Mouse (Mus musculus) hindbrain, embryonic 15.5 days (tissue): ENCODE results near the gene Poc1a. TPM values are rescaled to one million over a fixed set of nuclear protein-coding genes. Genes with fewer than 3 reads are reported as not detected.

Experiments used
- ATAC-seq: fragments of 200-750 bp; cut with Nextera tagmentation; 2 replicates; pipeline ENCODE4 v1.8.0; 2017; ENCODE audit warnings: low read depth, moderate number of reproducible peaks, moderate TSS enrichment; ENCODE audit not compliant: low FRiP score
- H3K27ac ChIP-seq: fragments of 300-500 bp; sonication (generic); replicated peaks from 2 replicates; pipeline ENCODE4 v1.5.1; 2015; ENCODE audit warnings: mild to moderate bottlenecking, inconsistent platforms
- H3K27me3 ChIP-seq: fragments of 300-500 bp; sonication (generic); 2 replicates; pipeline ENCODE4 v1.6.1; 2015; ENCODE audit warnings: control low read depth, inconsistent platforms
- H3K36me3 ChIP-seq: fragments of 300-500 bp; sonication (generic); 2 replicates; pipeline ENCODE4 v1.6.1; 2015; ENCODE audit warnings: control low read depth, inconsistent platforms
- H3K4me1 ChIP-seq: fragments of 300-500 bp; sonication (generic); replicated peaks from 2 replicates; pipeline ENCODE4 v1.6.1; 2015; ENCODE audit warnings: control low read depth, inconsistent platforms
- H3K4me2 ChIP-seq: fragments of 300-500 bp; sonication (generic); 2 replicates; pipeline ENCODE4 v1.6.1; 2015; ENCODE audit warnings: moderate library complexity, mild to moderate bottlenecking, inconsistent platforms
- H3K4me3 ChIP-seq: fragments of 300-500 bp; sonication (generic); 2 replicates; pipeline ENCODE4 v1.5.1; 2015; ENCODE audit warnings: mild to moderate bottlenecking, inconsistent platforms
- H3K9ac ChIP-seq: fragments of 300-500 bp; sonication (generic); 2 replicates; pipeline ENCODE4 v1.6.1; 2015; ENCODE audit warnings: inconsistent platforms
- H3K9me3 ChIP-seq: fragments of 300-500 bp; sonication (generic); 2 replicates; pipeline ENCODE4 v1.6.1; 2016; ENCODE audit warnings: control low read depth, inconsistent platforms
- WGBS: fragments of 180-500 bp; shearing (Covaris S2); methylation state at CpG from one replicate; pipeline ENCODE4 v1.1.7; 2015; 5-methylcytosine and 5-hydroxymethylcytosine counted together
- polyA plus RNA-seq: library from polyadenylated mRNA; unstranded; fragments of >200 nt; fragmentation: Nextera tagmentation; extraction: Ambion mirVana; gene quantifications from 2 replicates; pipeline ENCODE4 v1.2.1, GENCODE M21; 2015

The Poc1a gene
- polyA plus RNA-seq, 1 experiment from 2014 or later: 8.8 TPM

- ATAC-seq: no peak
- no peaks in the 10 kb centered on the region for H3K4me1 ChIP-seq
- H3K9ac ChIP-seq: no peak overlapping the region
- H3K27me3 ChIP-seq: no peaks in the 10 kb centered on the region
- no peak overlapping the region for H3K4me3 ChIP-seq
- H3K36me3 ChIP-seq: 0 out of 2 replicates have a peak, but pooled peaks cover 2% of the 10 kb centered on the region
- no peaks in the 10 kb centered on the region for H3K9me3 ChIP-seq
- 47% methylated on average over 4 of the region's 4 CpGs for WGBS
- H3K27ac ChIP-seq: no peak overlapping the region
- H3K4me2 ChIP-seq: no peak overlapping the region
These were observed 6.3 kb downstream of the Poc1a start for GRCm38 (mm10) chr9:106287165-106287564.

- no peak overlapping the region for H3K9ac ChIP-seq
- H3K4me1 ChIP-seq: no peaks in the 10 kb centered on the region
- no peaks in the 10 kb centered on the region for H3K27me3 ChIP-seq
- H3K36me3 ChIP-seq: 0 out of 2 replicates have a peak, but pooled peaks cover 2% of the 10 kb centered on the region
- no peak overlapping the region for H3K4me3 ChIP-seq
- 29% methylated on average over 3 of the region's 3 CpGs for WGBS
- H3K4me2 ChIP-seq: no peak overlapping the region
- peak; percentile 85; the same call in 1 of the 2 replicates for ATAC-seq
- no peaks in the 10 kb centered on the region for H3K9me3 ChIP-seq
- H3K27ac ChIP-seq: no peak overlapping the region
These were observed 8.0 kb downstream of the Poc1a start for GRCm38 (mm10) chr9:106288864-106289263.

- no peak for ATAC-seq
- Histone ChIP-seq H3K4me2 (no peak overlapping the region), H3K9me3 (no peaks in the 10 kb centered on the region), H3K4me3 (no peak overlapping the region), H3K27ac (no peak overlapping the region), H3K27me3 (no peaks in the 10 kb centered on the region), H3K4me1 (no peaks in the 10 kb centered on the region), H3K9ac (no peak overlapping the region), H3K36me3 (0 out of 2 replicates have a peak, but pooled peaks cover 2% of the 10 kb centered on the region)
- 88% methylated on average over 8 of the region's 8 CpGs for WGBS
These were observed 9.0 kb downstream of the Poc1a start for GRCm38 (mm10) chr9:106289841-106290240.

- Histone ChIP-seq H3K4me2 (no peak overlapping the region), H3K9ac (no peak overlapping the region), H3K27ac (no peak overlapping the region), H3K27me3 (no peaks in the 10 kb centered on the region), H3K36me3 (no peaks in the 10 kb centered on the region), H3K4me1 (no peaks in the 10 kb centered on the region), H3K4me3 (no peak overlapping the region), H3K9me3 (no peaks in the 10 kb centered on the region)
- ATAC-seq: no peak
- WGBS: 93% methylated on average over 17 of the region's 17 CpGs
These were observed 9.8 kb downstream of the Poc1a start for GRCm38 (mm10) chr9:106290636-106291122.

GRCm38 (mm10) chr9:106293569-106294156 lies 12.8 kb downstream of the Poc1a start:
- Histone ChIP-seq H3K27me3 (no peaks in the 10 kb centered on the region), H3K4me3 (no peak overlapping the region), H3K4me2 (no peak overlapping the region), H3K27ac (no peak overlapping the region), H3K9ac (no peak overlapping the region), H3K4me1 (no peaks in the 10 kb centered on the region), H3K9me3 (no peaks in the 10 kb centered on the region), H3K36me3 (no peaks in the 10 kb centered on the region)
- no peak for ATAC-seq
- WGBS: 93% methylated on average over 14 of the region's 14 CpGs

GRCm38 (mm10) chr9:106296637-106297174 lies 15.8 kb downstream of the Poc1a start:
- no peak overlapping the region for H3K27ac ChIP-seq
- H3K9ac ChIP-seq: no peak overlapping the region
- H3K4me1 ChIP-seq: no peaks in the 10 kb centered on the region
- no peaks in the 10 kb centered on the region for H3K36me3 ChIP-seq
- WGBS: 91% methylated on average over 6 of the region's 6 CpGs
- ATAC-seq: no peak
- no peaks in the 10 kb centered on the region for H3K27me3 ChIP-seq
- H3K4me3 ChIP-seq: no peak overlapping the region
- no peak overlapping the region for H3K4me2 ChIP-seq
- H3K9me3 ChIP-seq: no peaks in the 10 kb centered on the region

GRCm38 (mm10) chr9:106300176-106300803 lies 19.4 kb downstream of the Poc1a start:
- Histone ChIP-seq H3K27ac (no peak overlapping the region), H3K27me3 (no peaks in the 10 kb centered on the region), H3K4me3 (no peak overlapping the region), H3K9me3 (no peaks in the 10 kb centered on the region), H3K9ac (no peak overlapping the region), H3K36me3 (no peaks in the 10 kb centered on the region), H3K4me1 (no peaks in the 10 kb centered on the region), H3K4me2 (no peak overlapping the region)
- 80% methylated on average over 20 of the region's 20 CpGs for WGBS
- ATAC-seq: no peak

- ATAC-seq: no peak
- no peaks in the 10 kb centered on the region for H3K9me3 ChIP-seq
- no peaks in the 10 kb centered on the region for H3K4me1 ChIP-seq
- no peak overlapping the region for H3K27ac ChIP-seq
- WGBS: 78% methylated on average over 6 of the region's 6 CpGs
- H3K36me3 ChIP-seq: no peaks in the 10 kb centered on the region
- H3K27me3 ChIP-seq: no peaks in the 10 kb centered on the region
- H3K4me3 ChIP-seq: no peak overlapping the region
- H3K4me2 ChIP-seq: no peak overlapping the region
- H3K9ac ChIP-seq: no peak overlapping the region
These were observed 20.1 kb downstream of the Poc1a start for GRCm38 (mm10) chr9:106300949-106301348.

GRCm38 (mm10) chr9:106301446-106302080 lies 20.7 kb downstream of the Poc1a start:
- H3K4me1 ChIP-seq: no peaks in the 10 kb centered on the region
- H3K9ac ChIP-seq: no peak overlapping the region
- H3K27me3 ChIP-seq: no peaks in the 10 kb centered on the region
- ATAC-seq: no peak
- no peak overlapping the region for H3K4me2 ChIP-seq
- WGBS: 77% methylated on average over 11 of the region's 11 CpGs
- H3K9me3 ChIP-seq: no peaks in the 10 kb centered on the region
- H3K4me3 ChIP-seq: no peak overlapping the region
- no peak overlapping the region for H3K27ac ChIP-seq
- H3K36me3 ChIP-seq: no peaks in the 10 kb centered on the region

GRCm38 (mm10) chr9:106302446-106303150 lies 21.7 kb downstream of the Poc1a start:
- no peak overlapping the region for H3K9ac ChIP-seq
- 86% methylated on average over 16 of the region's 16 CpGs for WGBS
- H3K4me2 ChIP-seq: no peak overlapping the region

GRCm38 (mm10) chr9:106303460-106303960 lies 22.6 kb downstream of the Poc1a start:
- no peak overlapping the region for H3K9ac ChIP-seq
- 96% methylated on average over 6 of the region's 6 CpGs for WGBS
- ATAC-seq: no peak

More at GRCm38 (mm10) chr9:106302446-106303150, 21.7 kb downstream of the Poc1a start:
- H3K4me3 ChIP-seq: no peak overlapping the region
- H3K36me3 ChIP-seq: no peaks in the 10 kb centered on the region
- no peak for ATAC-seq
- no peak overlapping the region for H3K27ac ChIP-seq
- H3K4me1 ChIP-seq: no peaks in the 10 kb centered on the region
- H3K27me3 ChIP-seq: no peaks in the 10 kb centered on the region
- H3K9me3 ChIP-seq: no peaks in the 10 kb centered on the region

More at GRCm38 (mm10) chr9:106303460-106303960, 22.6 kb downstream of the Poc1a start:
- Histone ChIP-seq H3K4me2 (no peak overlapping the region), H3K27me3 (no peaks in the 10 kb centered on the region), H3K36me3 (no peaks in the 10 kb centered on the region), H3K27ac (no peak overlapping the region), H3K4me3 (no peak overlapping the region), H3K4me1 (no peaks in the 10 kb centered on the region), H3K9me3 (no peaks in the 10 kb centered on the region)
